Mouse (Mus musculus) limb, embryonic 14.5 days (tissue): ENCODE results near the gene Cers1. TPM values are rescaled to one million over a fixed set of nuclear protein-coding genes. Genes with fewer than 3 reads are reported as not detected.

Experiments
- ATAC-seq: fragments of 200-750 bp; cut with Nextera tagmentation; 2 replicates; pipeline ENCODE4 v1.8.0; 2017; ENCODE audit warnings: low read depth, moderate number of reproducible peaks, moderate TSS enrichment; ENCODE audit not compliant: low FRiP score
- DNase-seq: peaks from one replicate; pipeline ENCODE4 v3.0.0-alpha.2; 2015; ENCODE audit warnings: low spot score
- H3K27ac ChIP-seq: fragments of 300-500 bp; sonication (generic); replicated peaks from 2 replicates; pipeline ENCODE4 v1.5.1; 2014; ENCODE audit warnings: low read depth, mild to moderate bottlenecking, low read length, moderate library complexity, mixed read lengths
- H3K27me3 ChIP-seq: fragments of 300-500 bp; sonication (generic); 2 replicates; pipeline ENCODE4 v1.6.1; 2014; ENCODE audit warnings: low read length, mixed read lengths; ENCODE audit not compliant: control insufficient read depth, insufficient read depth
- H3K36me3 ChIP-seq: fragments of 300-500 bp; sonication (generic); 2 replicates; pipeline ENCODE4 v1.6.1; 2014; ENCODE audit warnings: mild to moderate bottlenecking, low read length, moderate library complexity, mixed read lengths; ENCODE audit not compliant: control insufficient read depth, insufficient read depth
- H3K4me1 ChIP-seq: fragments of 300-500 bp; sonication (generic); 2 replicates; pipeline ENCODE4 v1.6.1; 2014; ENCODE audit warnings: antibody characterized with exemption, low read length, mixed read lengths; ENCODE audit not compliant: control insufficient read depth, insufficient read depth
- H3K4me2 ChIP-seq: fragments of 300-500 bp; sonication (generic); replicated peaks from 2 replicates; pipeline ENCODE4 v1.6.1; 2014; ENCODE audit warnings: low read depth, mild to moderate bottlenecking, low read length, moderate library complexity; ENCODE audit not compliant: severe bottlenecking
- H3K4me3 ChIP-seq: fragments of 300-500 bp; sonication (generic); replicated peaks from 2 replicates; pipeline ENCODE4 v1.5.1; 2014; ENCODE audit warnings: low read length
- H3K9ac ChIP-seq: fragments of 300-500 bp; sonication (generic); 2 replicates; pipeline ENCODE4 v1.6.1; 2014; ENCODE audit warnings: mild to moderate bottlenecking, low read depth, low read length, moderate library complexity; ENCODE audit not compliant: severe bottlenecking
- H3K9me3 ChIP-seq: fragments of 300-500 bp; sonication (generic); 2 replicates; pipeline ENCODE4 v1.6.1; 2016; ENCODE audit warnings: low read length; ENCODE audit not compliant: control insufficient read depth
- POLR2A ChIP-seq: fragments of 200-500 bp; IDR thresholded peaks from 2 replicates; pipeline ENCODE4 v1.8.0; 2012; ENCODE audit warnings: inconsistent platforms, mild to moderate bottlenecking, moderate library complexity, borderline replicate concordance; ENCODE audit not compliant: insufficient read depth, insufficient read length; ENCODE audit errors: extremely low read depth
- WGBS: fragments of 180-500 bp; shearing (Covaris S2); extraction: QIAGEN DNeasy Blood & Tissue Kit; methylation state at CpG from one replicate; pipeline ENCODE4 v1.1.7; 2014; 5-methylcytosine and 5-hydroxymethylcytosine counted together
- polyA plus RNA-seq, 2 experiments: library from polyadenylated mRNA; depleted of rRNA in 1 of 2; stranded (reverse) in 1 of 2; unstranded in 1 of 2; fragments of >200 nt; fragmentation: Nextera tagmentation in 1 of 2; extraction: Ambion mirVana in 1 of 2; gene quantifications; 2 replicates each; pipeline versions ENCODE4 v1.2.1 to v1.2.3; 2012 to 2014

Cers1 gene
- polyA plus RNA-seq, 2 experiments: 12.0 to 12.4 TPM

- H3K27ac ChIP-seq: no peak overlapping the region
- no peak for TF ChIP-seq POLR2A
- no peaks in the 10 kb centered on the region for H3K9me3 ChIP-seq
- H3K27me3 ChIP-seq: no peaks in the 10 kb centered on the region
- 12% methylated on average over 45 of the region's 45 CpGs for WGBS
- peaks cover 16% of the 10 kb centered on the region for H3K4me1 ChIP-seq
- peak overlapping the region; percentile 34 for H3K4me2 ChIP-seq
- peaks cover 65% of the 10 kb centered on the region for H3K36me3 ChIP-seq
- H3K9ac ChIP-seq: 0 out of 2 replicates have a peak overlapping the region, but pooled peaks have one; percentile 12
- no peak for DNase-seq
- ATAC-seq: no peak
- H3K4me3 ChIP-seq: peak overlapping the region; percentile 6; the same call in 1 of the 2 replicates
Observed at GRCm38 (mm10) chr8:70329835-70330740, 14.5 kb downstream of the Cers1 start.

DNA sequence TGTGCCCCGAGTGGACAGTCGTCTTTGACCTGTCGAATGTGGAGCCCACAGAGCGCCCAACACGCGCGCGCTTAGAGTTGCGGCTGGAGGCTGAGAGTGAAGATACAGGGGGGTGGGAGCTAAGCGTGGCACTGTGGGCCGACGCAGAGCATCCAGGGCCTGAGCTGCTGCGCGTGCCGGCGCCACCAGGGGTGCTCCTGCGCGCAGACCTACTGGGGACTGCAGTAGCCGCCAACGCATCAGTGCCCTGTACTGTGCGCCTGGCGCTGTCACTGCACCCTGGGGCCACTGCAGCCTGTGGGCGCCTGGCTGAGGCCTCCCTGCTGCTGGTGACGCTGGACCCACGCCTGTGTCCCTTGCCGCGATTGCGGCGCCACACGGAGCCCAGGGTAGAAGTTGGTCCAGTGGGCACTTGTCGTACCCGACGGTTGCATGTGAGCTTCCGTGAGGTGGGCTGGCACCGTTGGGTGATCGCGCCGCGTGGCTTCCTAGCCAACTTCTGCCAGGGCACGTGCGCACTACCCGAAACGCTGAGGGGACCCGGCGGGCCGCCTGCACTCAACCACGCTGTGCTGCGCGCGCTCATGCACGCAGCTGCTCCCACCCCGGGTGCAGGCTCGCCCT, 15.3 kb downstream of the Cers1 start:
- 30% methylated on average over 46 of the region's 53 CpGs for WGBS
- Histone ChIP-seq H3K27ac (no peak overlapping the region), H3K27me3 (no peaks in the 10 kb centered on the region), H3K4me3 (peak overlapping the region; percentile 6; the same call in 1 of the 2 replicates), H3K9me3 (no peaks in the 10 kb centered on the region), H3K4me1 (peaks cover 16% of the 10 kb centered on the region), H3K9ac (0 out of 2 replicates have a peak overlapping the region, but pooled peaks have one; percentile 12), H3K36me3 (peaks cover 71% of the 10 kb centered on the region), H3K4me2 (peak overlapping the region; percentile 34)
- ATAC-seq (peak; percentile 69), DNase-seq (peak; percentile 74)
- no peak for TF ChIP-seq POLR2A

DNA sequence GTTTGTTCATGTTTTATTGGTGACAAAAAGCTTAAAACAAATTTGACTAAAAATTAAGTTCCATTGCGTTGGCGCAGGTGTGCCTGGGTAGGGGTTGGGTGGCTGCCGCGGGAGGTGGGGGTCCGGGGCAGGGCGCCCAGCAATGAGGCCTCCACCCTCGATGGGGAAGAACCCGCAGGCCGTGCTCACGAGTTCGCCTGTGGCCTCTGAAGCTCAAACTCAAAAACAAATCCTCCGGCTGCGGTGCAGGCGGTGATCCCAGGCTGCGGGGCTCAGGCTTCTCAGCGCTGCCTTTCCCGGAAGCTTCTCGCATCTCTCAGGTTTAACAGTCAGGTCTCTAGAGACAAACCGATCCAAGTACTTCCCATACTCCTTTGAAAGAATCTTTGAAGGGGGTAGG, 16.0 kb downstream of the Cers1 start:
- 69% methylated on average over 19 of the region's 19 CpGs for WGBS
- Histone ChIP-seq H3K4me2 (no peak overlapping the region), H3K9ac (peak overlapping the region; percentile 21; the same call in 1 of the 2 replicates), H3K4me1 (peaks cover 16% of the 10 kb centered on the region), H3K27ac (peak overlapping the region; percentile 33; the same call in 1 of the 2 replicates), H3K27me3 (no peaks in the 10 kb centered on the region), H3K4me3 (no peak overlapping the region), H3K36me3 (peaks cover 78% of the 10 kb centered on the region), H3K9me3 (no peaks in the 10 kb centered on the region)
- no peak for DNase-seq
- no peak for TF ChIP-seq POLR2A
- no peak for ATAC-seq

DNA sequence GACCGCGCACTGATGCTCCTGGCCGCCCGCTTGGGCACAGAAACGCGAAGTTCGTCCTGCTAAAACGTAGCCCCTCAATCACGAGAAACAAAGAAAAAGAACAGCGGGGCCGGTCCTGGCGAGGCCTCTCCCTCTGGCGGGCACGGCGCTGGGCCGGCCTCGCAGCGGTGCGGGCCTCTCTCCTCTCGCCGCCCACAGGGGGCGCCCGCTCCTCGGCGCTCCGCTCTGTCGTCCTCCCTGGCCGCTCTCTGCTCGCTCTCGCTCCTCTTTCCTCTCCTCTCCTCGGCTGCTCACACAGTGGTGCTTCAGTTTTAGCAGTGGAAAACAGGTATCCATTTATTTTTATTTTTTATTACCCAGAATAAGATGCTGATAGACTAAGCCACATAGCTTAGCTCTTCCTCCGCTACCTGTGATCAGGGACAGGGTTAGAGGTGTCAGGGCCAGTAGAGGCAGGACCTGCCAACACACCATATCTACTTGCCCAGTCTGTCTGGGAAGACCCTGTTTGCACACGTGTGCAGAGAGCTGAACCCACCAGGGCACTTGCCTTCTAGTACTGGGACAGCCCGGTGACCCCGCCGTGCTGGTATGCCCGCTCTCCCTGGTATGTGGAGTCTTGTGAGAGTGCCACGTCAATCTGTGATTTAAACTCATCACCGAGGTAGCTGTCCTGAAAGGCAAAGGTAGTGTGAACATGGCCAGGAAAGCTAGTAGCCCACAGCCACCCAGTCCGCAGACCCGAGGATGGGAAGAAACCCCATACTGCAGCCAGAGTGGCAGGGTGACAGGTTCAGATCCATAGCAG, 16.7 kb downstream of the Cers1 start:
- no peak overlapping the region for H3K4me3 ChIP-seq

GRCm38 (mm10) chr8:70332878-70333202, 17.3 kb downstream of the Cers1 start:
- WGBS: 92% methylated on average over 6 of the region's 6 CpGs
- no peak overlapping the region for H3K27ac ChIP-seq
- DNase-seq (no peak), ATAC-seq (no peak)
- no peak overlapping the region for H3K9ac ChIP-seq
- H3K27me3 ChIP-seq: no peaks in the 10 kb centered on the region
- H3K36me3 ChIP-seq: peaks cover 85% of the 10 kb centered on the region
- H3K9me3 ChIP-seq: no peaks in the 10 kb centered on the region
- H3K4me2 ChIP-seq: no peak overlapping the region
- peaks cover 16% of the 10 kb centered on the region for H3K4me1 ChIP-seq
- no peak for TF ChIP-seq POLR2A
- H3K4me3 ChIP-seq: no peak overlapping the region

More for the DNA sequence above, 16.7 kb downstream of the Cers1 start:
- Histone ChIP-seq H3K27ac (no peak overlapping the region), H3K27me3 (no peaks in the 10 kb centered on the region), H3K4me2 (peak overlapping the region; percentile 25), H3K36me3 (peaks cover 84% of the 10 kb centered on the region), H3K9me3 (no peaks in the 10 kb centered on the region), H3K4me1 (peaks cover 16% of the 10 kb centered on the region), H3K9ac (no peak overlapping the region)
- 26% methylated on average over 40 of the region's 41 CpGs for WGBS
- ATAC-seq (peak; percentile 84), DNase-seq (peak; percentile 74)
- no peak for TF ChIP-seq POLR2A
